Mouse (Mus musculus): ENCODE measurements at regions not wholly inside any gene's neighbourhood (a gene's known extent, or its start where the extent isn't known, plus 50 kb on each side); places are given as distances from the start of the nearest gene placed in this dataset.
A peak's percentile ranks its signal among the peaks of the same experiment; 100 is the strongest.
"Not testable (repeated sequence)": the region's sequence is repeated elsewhere in the genome, so short reads cannot be mapped to it uniquely, and the experiment has no call there.

DNA sequence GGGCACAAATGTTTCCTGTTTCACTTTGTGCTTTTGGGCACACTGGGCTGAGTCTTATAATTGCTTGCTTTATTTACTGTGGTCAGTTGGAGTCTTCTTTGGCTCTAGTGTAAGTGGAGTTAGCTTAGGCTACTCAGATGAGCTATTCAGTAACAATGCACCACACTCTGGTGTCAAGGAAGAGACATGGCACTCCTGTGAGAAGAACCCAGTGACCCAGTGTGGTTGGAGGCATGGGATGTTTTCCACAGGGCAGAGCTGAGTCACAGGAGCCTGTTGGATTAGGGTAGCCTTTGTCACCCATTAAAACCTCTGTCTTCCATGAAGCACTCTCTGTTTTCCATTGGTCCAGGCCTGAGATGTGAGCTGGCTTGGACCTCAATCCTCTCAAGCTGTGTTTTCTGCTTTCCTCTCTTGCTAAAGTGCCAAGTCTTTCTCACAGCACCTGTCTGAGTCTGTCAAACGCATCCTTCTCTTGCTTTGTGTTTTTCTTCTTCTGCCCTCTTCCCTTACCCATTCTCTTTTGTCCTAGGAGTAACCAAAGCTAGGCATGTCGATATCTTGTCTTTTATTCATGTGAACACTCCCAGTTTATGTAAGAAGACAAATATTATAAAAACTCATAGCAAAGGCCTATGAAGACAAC, 83.2 kb downstream of the Cxcr4 start:
- 82% methylated on average over 2 of the region's 2 CpGs for WGBS
- H3K36me3 ChIP-seq (replicated peaks; ENCODE audit: control insufficient read depth, insufficient read depth): no peaks in the 10 kb centered on the region
- ATAC-seq (ENCODE audit: low FRiP score): no peak

DNA sequence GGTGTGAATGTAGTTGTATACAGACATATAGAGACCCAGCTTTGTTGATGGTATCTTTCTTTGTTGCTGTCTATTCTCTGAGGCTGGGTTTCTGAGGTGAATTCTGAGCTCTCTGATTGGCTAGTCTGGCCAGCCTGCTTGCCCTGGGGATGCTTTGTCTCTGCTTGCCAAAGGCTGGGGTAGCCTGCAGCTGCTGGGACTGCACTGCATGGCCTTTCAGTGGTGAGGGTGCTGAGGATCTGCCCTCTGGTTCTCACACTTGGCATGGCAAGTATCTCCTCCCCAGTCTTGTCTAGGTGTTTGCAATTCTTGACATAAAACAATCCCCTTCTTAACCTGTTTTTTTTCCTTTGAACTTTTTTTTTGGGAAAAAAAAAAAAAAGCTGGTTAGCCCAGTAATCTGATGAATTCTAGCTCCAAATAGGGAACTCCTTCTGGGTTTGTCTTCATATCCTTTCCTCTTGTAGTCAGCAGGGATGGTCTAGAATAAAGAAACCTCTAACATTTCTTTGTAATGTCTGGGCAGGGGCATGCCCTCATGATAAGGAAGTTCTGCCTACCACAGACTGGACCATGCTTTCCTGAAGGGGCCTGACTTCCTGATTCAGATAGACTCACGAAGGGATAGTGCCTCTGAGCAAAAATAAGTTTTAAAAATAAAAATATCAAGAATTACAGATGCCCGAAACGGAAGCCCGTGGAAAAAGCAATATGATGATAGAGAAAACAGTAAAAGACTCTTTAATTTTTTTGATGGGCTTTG, 85.4 kb downstream of the Cxcr4 start:
- Histone ChIP-seq H3K27me3 (ENCODE audit: control insufficient read depth, insufficient read depth, low read length) (no peaks in the 10 kb centered on the region), H3K9ac (no peak overlapping the region), H3K9me3 (ENCODE audit: control insufficient read depth, low read length) (0 out of 2 replicates have a peak, but pooled peaks cover 3% of the 10 kb centered on the region), H3K4me3 (replicated peaks; ENCODE audit: low read length) (no peak overlapping the region), H3K4me1 (replicated peaks; ENCODE audit: control insufficient read depth, insufficient read depth, low read length) (no peaks in the 10 kb centered on the region), H3K4me2 (replicated peaks) (no peak overlapping the region), H3K36me3 (replicated peaks; ENCODE audit: control insufficient read depth, insufficient read depth) (no peaks in the 10 kb centered on the region), H3K27ac (no peak overlapping the region)
- WGBS: 86% methylated on average over 4 of the region's 4 CpGs
- DNase-seq (ENCODE audit: low spot score): no peak
- ATAC-seq (ENCODE audit: low FRiP score): no peak

More for the DNA sequence above, 83.2 kb downstream of the Cxcr4 start:
- Histone ChIP-seq H3K4me2 (replicated peaks) (no peak overlapping the region), H3K9ac (no peak overlapping the region), H3K9me3 (ENCODE audit: control insufficient read depth, low read length) (0 out of 2 replicates have a peak, but pooled peaks cover 3% of the 10 kb centered on the region), H3K27me3 (ENCODE audit: control insufficient read depth, insufficient read depth, low read length) (no peaks in the 10 kb centered on the region), H3K27ac (no peak overlapping the region), H3K4me3 (replicated peaks; ENCODE audit: low read length) (no peak overlapping the region), H3K4me1 (replicated peaks; ENCODE audit: control insufficient read depth, insufficient read depth, low read length) (no peaks in the 10 kb centered on the region)
- DNase-seq (ENCODE audit: low spot score): no peak

DNA sequence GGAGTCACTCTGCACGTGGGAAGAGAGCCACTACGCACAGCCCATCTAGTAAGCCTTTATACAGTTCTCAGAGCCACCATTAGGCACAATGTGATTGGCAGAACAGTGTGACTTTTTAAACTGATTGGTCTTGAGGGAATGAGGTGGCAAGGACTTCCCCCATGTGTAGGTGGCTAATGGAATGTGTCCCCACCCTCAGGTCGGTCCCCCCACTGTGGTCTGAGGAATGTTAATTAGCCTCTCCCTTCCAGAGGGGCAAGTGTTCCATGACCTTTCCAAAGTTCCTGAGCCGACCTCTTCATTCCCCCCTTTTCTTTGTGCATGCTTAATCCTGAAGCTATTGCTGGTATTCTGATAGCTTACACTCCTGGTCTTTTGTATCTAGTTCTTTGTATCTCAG, 87.2 kb upstream of the Dars start:
- WGBS: 70% methylated on average over 4 of the region's 4 CpGs
- H3K4me2 ChIP-seq (replicated peaks): no peak overlapping the region
- 0 out of 2 replicates have a peak, but pooled peaks cover 3% of the 10 kb centered on the region for H3K9me3 ChIP-seq (ENCODE audit: control insufficient read depth, low read length)
- no peak overlapping the region for H3K27ac ChIP-seq
- no peaks in the 10 kb centered on the region for H3K36me3 ChIP-seq (replicated peaks; ENCODE audit: control insufficient read depth, insufficient read depth)
- no peak for DNase-seq (ENCODE audit: low spot score)
- no peaks in the 10 kb centered on the region for H3K27me3 ChIP-seq (ENCODE audit: control insufficient read depth, insufficient read depth, low read length)
- ATAC-seq (ENCODE audit: low FRiP score): no peak
- H3K9ac ChIP-seq: no peak overlapping the region
- no peak overlapping the region for H3K4me3 ChIP-seq (replicated peaks; ENCODE audit: low read length)
- no peaks in the 10 kb centered on the region for H3K4me1 ChIP-seq (replicated peaks; ENCODE audit: control insufficient read depth, insufficient read depth, low read length)

DNA sequence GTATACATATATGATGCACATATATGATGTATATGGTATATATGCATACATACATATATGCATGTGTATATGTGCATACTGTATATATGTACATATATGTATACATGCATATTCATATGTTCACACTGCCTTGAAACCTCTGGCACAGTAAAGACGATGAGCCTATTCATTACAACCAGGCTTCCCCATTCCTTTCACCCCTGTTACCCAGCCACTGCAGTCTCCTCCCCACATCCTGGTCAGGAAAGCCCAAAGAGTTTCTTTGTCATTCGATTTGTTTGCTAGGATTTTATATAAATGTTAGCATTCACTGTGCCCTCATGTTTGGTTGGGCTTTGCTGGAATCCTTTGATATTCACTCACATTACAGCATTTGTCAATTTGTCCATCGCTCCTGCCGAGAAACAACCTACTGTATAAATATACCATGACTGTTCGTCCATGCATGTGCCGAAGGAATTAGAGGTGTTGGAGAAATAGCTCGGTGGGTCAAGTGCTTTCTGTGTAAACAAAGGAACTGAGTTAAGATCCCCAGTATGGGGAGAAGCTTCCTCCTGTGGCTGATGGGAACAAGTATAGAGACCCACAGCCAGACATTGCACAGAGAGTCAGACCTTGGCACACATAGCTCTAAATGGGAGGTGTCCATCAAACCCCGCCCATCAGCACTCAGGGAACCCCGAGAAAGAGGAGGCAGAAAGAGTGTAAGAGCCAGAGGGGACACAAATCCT, 81.0 kb upstream of the Dars start:
- Histone ChIP-seq H3K4me3 (replicated peaks; ENCODE audit: low read length) (no peak overlapping the region), H3K9me3 (ENCODE audit: control insufficient read depth, low read length) (no peaks in the 10 kb centered on the region), H3K4me2 (replicated peaks) (no peak overlapping the region), H3K9ac (no peak overlapping the region), H3K27me3 (ENCODE audit: control insufficient read depth, insufficient read depth, low read length) (no peaks in the 10 kb centered on the region), H3K4me1 (replicated peaks; ENCODE audit: control insufficient read depth, insufficient read depth, low read length) (no peaks in the 10 kb centered on the region), H3K27ac (no peak overlapping the region), H3K36me3 (replicated peaks; ENCODE audit: control insufficient read depth, insufficient read depth) (no peaks in the 10 kb centered on the region)
- ATAC-seq (ENCODE audit: low FRiP score) (no peak), DNase-seq (ENCODE audit: low spot score) (no peak)
- WGBS: 65% methylated on average over 9 of the region's 9 CpGs

DNA sequence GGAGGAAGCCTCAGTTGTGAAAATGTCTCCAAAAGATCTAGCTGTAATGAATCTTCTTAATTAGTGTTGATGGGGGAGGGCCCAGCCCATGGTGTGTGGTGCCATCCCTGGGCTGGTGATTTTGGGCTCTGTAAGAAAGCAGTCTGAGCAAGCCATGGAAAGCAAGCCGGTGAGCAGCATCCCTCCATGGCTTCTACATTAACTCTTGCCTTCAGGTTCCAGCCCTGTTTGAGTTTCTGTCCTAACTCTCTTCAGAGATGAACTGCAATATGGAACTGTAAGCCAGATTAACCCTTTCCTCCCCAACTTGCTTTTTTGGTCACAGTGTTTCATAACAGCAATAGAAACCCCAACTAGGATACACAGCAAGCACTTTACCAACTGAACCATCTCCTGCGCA, 75.1 kb upstream of the Dars start:
- H3K4me1 ChIP-seq (replicated peaks; ENCODE audit: control insufficient read depth, insufficient read depth, low read length): no peaks in the 10 kb centered on the region
- H3K9me3 ChIP-seq (ENCODE audit: control insufficient read depth, low read length): no peaks in the 10 kb centered on the region
- no peak for ATAC-seq (ENCODE audit: low FRiP score)
- no peak overlapping the region for H3K9ac ChIP-seq
- H3K4me2 ChIP-seq (replicated peaks): no peak overlapping the region
- 99% methylated on average over 2 of the region's 2 CpGs for WGBS
- no peak overlapping the region for H3K4me3 ChIP-seq (replicated peaks; ENCODE audit: low read length)
- DNase-seq (ENCODE audit: low spot score): no peak
- no peaks in the 10 kb centered on the region for H3K27me3 ChIP-seq (ENCODE audit: control insufficient read depth, insufficient read depth, low read length)
- H3K27ac ChIP-seq: no peak overlapping the region
- H3K36me3 ChIP-seq (replicated peaks; ENCODE audit: control insufficient read depth, insufficient read depth): no peaks in the 10 kb centered on the region

DNA sequence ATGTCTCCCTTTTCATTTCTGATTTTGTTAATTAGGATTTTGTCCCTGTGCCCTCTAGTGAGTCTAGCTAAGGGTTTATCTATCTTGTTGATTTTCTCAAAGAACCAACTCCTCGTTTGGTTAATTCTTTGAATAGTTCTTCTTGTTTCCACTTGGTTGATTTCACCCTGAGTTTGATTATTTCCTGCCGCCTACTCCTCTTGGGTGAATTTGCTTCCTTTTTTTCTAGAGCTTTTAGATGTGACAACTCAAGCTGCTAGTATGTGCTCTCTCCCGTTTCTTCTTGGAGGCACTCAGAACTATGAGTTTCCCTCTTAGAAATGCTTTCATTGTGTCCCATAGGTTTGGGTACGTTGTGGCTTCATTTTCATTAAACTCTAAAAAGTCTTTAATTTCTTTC, 70.0 kb upstream of the Dars start:
- H3K4me1 ChIP-seq (replicated peaks; ENCODE audit: control insufficient read depth, insufficient read depth, low read length); DNase-seq (ENCODE audit: low spot score); H3K4me2 ChIP-seq (replicated peaks); H3K27ac ChIP-seq; H3K27me3 ChIP-seq (ENCODE audit: control insufficient read depth, insufficient read depth, low read length); H3K9ac ChIP-seq; ATAC-seq (ENCODE audit: low FRiP score); H3K9me3 ChIP-seq (ENCODE audit: control insufficient read depth, low read length); H3K4me3 ChIP-seq (replicated peaks; ENCODE audit: low read length); H3K36me3 ChIP-seq (replicated peaks; ENCODE audit: control insufficient read depth, insufficient read depth): not testable (repeated sequence)
- WGBS: 84% methylated on average over 3 of the region's 4 CpGs

DNA sequence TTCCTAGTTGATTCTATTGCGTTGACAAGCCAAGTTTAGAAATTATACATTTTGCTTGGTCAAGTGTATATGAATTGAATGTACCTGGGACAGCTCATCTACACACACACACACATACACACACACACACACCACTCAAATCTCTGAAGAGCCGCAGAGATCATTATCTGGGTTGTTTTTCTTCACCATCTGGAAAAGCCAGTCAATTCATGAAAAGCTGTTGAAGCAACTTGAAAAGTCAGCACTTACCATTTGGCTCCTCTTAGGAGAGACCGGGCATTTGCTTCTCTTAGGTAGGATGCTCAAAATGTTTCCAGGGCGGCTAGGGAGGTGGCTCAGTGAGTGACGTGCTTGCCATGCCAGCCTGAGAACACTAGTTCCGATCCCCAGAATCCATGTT, 61.2 kb upstream of the Dars start:
- H3K9me3 ChIP-seq (ENCODE audit: control insufficient read depth, low read length): no peaks in the 10 kb centered on the region
- no peak for ATAC-seq (ENCODE audit: low FRiP score)

DNA sequence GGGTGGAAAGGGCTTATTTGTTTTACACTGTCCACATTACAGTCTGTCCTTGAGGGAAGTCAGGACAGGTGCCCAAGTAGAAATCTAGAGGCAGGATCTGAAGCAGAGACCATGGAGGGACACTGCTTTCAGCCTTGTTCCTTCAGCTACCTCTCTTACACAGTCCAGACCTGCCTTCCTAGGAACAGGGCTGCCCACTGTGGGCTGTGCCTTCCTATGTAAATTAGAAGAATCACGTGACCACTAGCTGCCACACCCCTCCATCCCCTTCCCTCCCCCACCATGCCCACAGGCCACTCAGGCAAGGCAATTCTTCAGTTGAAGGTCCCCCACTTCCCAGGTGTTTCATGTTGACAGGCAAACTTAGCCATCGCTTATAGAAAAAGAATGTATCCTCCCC, 60.5 kb upstream of the Dars start:
- no peak overlapping the region for H3K4me2 ChIP-seq (replicated peaks)
- WGBS: 84% methylated on average over 2 of the region's 2 CpGs
- no peaks in the 10 kb centered on the region for H3K9me3 ChIP-seq (ENCODE audit: control insufficient read depth, low read length)
- ATAC-seq (ENCODE audit: low FRiP score): no peak
- no peaks in the 10 kb centered on the region for H3K27me3 ChIP-seq (ENCODE audit: control insufficient read depth, insufficient read depth, low read length)
- no peak overlapping the region for H3K27ac ChIP-seq
- no peak overlapping the region for H3K9ac ChIP-seq
- DNase-seq (ENCODE audit: low spot score): no peak
- H3K36me3 ChIP-seq (replicated peaks; ENCODE audit: control insufficient read depth, insufficient read depth): no peaks in the 10 kb centered on the region
- H3K4me1 ChIP-seq (replicated peaks; ENCODE audit: control insufficient read depth, insufficient read depth, low read length): peaks cover 10% of the 10 kb centered on the region
- no peak overlapping the region for H3K4me3 ChIP-seq (replicated peaks; ENCODE audit: low read length)

More for the DNA sequence above, 61.2 kb upstream of the Dars start:
- WGBS: 93% methylated on average over 6 of the region's 6 CpGs
- H3K4me1 ChIP-seq (replicated peaks; ENCODE audit: control insufficient read depth, insufficient read depth, low read length): peaks cover 3% of the 10 kb centered on the region; the same call in 1 of the 2 replicates
- no peak overlapping the region for H3K4me3 ChIP-seq (replicated peaks; ENCODE audit: low read length)
- H3K36me3 ChIP-seq (replicated peaks; ENCODE audit: control insufficient read depth, insufficient read depth): no peaks in the 10 kb centered on the region
- DNase-seq (ENCODE audit: low spot score): no peak
- no peak overlapping the region for H3K4me2 ChIP-seq (replicated peaks)
- H3K27ac ChIP-seq: no peak overlapping the region
- H3K27me3 ChIP-seq (ENCODE audit: control insufficient read depth, insufficient read depth, low read length): no peaks in the 10 kb centered on the region
- no peak overlapping the region for H3K9ac ChIP-seq

DNA sequence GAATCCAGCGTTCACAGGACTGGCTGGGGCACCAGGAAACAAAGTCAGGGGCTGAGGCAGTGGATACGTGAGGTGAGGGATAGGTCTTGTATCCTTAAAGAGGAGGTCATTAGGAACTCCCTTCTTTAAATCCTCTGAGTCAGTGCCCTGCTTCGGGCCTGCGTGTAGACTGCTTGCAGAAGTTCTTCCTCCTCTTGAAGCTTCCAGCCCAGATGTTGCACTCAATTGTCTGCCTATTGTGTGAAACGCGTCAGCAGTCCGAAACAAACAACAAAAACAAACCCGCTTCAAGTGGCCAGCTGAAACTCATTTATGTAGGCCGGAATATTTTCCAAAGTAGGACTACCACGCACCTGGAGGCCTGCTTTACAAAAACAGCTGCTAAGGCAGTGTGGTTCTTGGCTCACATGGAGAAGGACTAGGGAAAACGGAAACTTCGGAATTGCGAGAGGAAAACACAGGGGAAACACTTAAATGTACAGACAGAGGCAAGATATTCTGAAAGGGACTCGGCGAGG, 55.6 kb upstream of the Dars start:
- Histone ChIP-seq H3K4me3 (replicated peaks; ENCODE audit: low read length) (peak overlapping the region; percentile 24), H3K27me3 (ENCODE audit: control insufficient read depth, insufficient read depth, low read length) (no peaks in the 10 kb centered on the region), H3K36me3 (replicated peaks; ENCODE audit: control insufficient read depth, insufficient read depth) (no peaks in the 10 kb centered on the region), H3K4me1 (replicated peaks; ENCODE audit: control insufficient read depth, insufficient read depth, low read length) (peaks cover 13% of the 10 kb centered on the region), H3K4me2 (replicated peaks) (peak overlapping the region; percentile 52), H3K9me3 (ENCODE audit: control insufficient read depth, low read length) (no peaks in the 10 kb centered on the region), H3K9ac (peak overlapping the region; percentile 47), H3K27ac (peak overlapping the region; percentile 83)
- DNase-seq (ENCODE audit: low spot score) (peak; percentile 36), ATAC-seq (ENCODE audit: low FRiP score) (no peak)
- WGBS: 8% methylated on average over 15 of the region's 15 CpGs
